Mouse (Mus musculus): ENCODE data around the gene Dkkl1. TPM values are rescaled to one million over a fixed set of nuclear protein-coding genes. Genes with fewer than 3 reads are reported as not detected.
"Not testable (repeated sequence)": the region's sequence is repeated elsewhere in the genome, so short reads cannot be mapped to it uniquely, and the experiment has no call there.

Gene Dkkl1
- polyA plus RNA-seq, 1 experiment from 2014 or later: 1.0 TPM

DNA sequence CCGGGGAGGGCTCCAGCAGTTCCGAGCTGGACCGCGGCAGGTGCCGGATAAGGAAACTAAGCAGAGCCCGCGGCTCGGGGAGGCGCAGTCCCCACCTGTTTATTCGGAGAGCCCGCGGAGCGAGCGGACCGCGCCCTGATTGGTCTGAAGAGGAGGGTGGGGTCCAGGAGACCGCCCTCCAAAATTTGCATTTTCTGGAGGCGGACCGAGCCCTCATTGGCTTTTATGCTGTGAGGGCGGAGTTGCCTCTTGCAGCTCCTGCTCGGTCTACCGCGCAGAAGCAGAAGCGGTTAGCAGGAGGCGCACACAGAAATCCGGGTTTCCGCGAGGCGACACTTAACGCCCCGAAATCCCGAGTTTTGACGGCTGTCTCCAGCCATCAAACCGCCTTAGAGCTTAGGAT lies 29.7 kb downstream of the Dkkl1 start:
- Histone ChIP-seq H3K4me3 (peak overlapping the region; percentile 45), H3K36me3 (replicated peaks) (no peaks in the 10 kb centered on the region), H3K4me1 (peaks cover 42% of the 10 kb centered on the region), H3K27me3 (ENCODE audit: poor library complexity, severe bottlenecking) (peaks cover 100% of the 10 kb centered on the region), H3K9me3 (no peaks in the 10 kb centered on the region), H3K27ac (no peak overlapping the region)
- peak; percentile 84 for DNase-seq (ENCODE audit: extremely low spot score, low spot score)
- WGBS: 0% methylated on average over 34 of the region's 34 CpGs

- WGBS: 3% methylated on average over 35 of the region's 35 CpGs
- DNase-seq (ENCODE audit: extremely low spot score, low spot score): no peak
- Histone ChIP-seq H3K9me3 (no peaks in the 10 kb centered on the region), H3K27me3 (ENCODE audit: poor library complexity, severe bottlenecking) (peaks cover 100% of the 10 kb centered on the region), H3K36me3 (replicated peaks) (no peaks in the 10 kb centered on the region), H3K4me3 (peak overlapping the region; percentile 45), H3K27ac (no peak overlapping the region), H3K4me1 (peaks cover 46% of the 10 kb centered on the region)
Measured at GRCm38 (mm10) chr7:45181540-45181939, 30.4 kb downstream of the Dkkl1 start.

GRCm38 (mm10) chr7:45180896-45181477 lies 31.0 kb downstream of the Dkkl1 start, which contains the start of gene Pth2:
Gene Pth2 (plus strand): TSS chr7:45180995.
- Histone ChIP-seq H3K9me3 (no peaks in the 10 kb centered on the region), H3K4me3 (peak within 1 kb of the TSS; percentile 45), H3K27ac (no peak within 1 kb of the TSS), H3K36me3 (replicated peaks) (no peaks in the 10 kb centered on the region), H3K4me1 (peaks cover 46% of the 10 kb centered on the region), H3K27me3 (ENCODE audit: poor library complexity, severe bottlenecking) (peaks cover 100% of the 10 kb centered on the region)
- no peak for DNase-seq (ENCODE audit: extremely low spot score, low spot score)
- WGBS: 19% methylated on average over 20 of the region's 20 CpGs

DNA sequence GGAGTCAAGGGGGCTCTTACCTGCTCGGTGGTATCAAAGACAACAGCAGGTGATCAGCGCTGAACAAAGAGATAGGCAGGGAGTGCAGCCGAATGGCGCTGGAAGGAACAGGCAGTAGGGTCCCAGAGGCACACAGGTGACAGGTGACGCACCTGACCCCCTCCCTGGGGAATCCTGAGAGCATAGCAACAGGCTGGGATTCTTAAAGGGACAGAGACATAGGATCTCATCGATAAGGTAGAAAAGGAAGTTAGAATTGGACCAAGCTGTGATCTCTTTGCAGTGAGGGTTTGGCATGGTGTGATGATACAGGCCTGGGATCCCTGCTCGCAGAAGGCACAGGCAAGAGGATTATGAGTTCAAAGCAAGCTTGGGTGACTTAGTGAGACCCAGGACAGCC lies 32.5 kb downstream of the Dkkl1 start, which contains the start of gene Gfy:
Gfy (minus strand) TSS at position 101 of the 400 bp plus-strand sequence.
- no peak for DNase-seq (ENCODE audit: extremely low spot score, low spot score)
- no peaks in the 10 kb centered on the region for H3K9me3 ChIP-seq
- no peak within 1 kb of the TSS for H3K4me3 ChIP-seq
- H3K27ac ChIP-seq: no peak within 1 kb of the TSS
- peaks cover 100% of the 10 kb centered on the region for H3K27me3 ChIP-seq (ENCODE audit: poor library complexity, severe bottlenecking)
- WGBS: 30% methylated on average over 7 of the region's 7 CpGs
- H3K36me3 ChIP-seq (replicated peaks): no peaks in the 10 kb centered on the region
- peaks cover 54% of the 10 kb centered on the region for H3K4me1 ChIP-seq

GRCm38 (mm10) chr7:45178550-45178949 lies 33.4 kb downstream of the Dkkl1 start:
- H3K9me3 ChIP-seq: no peaks in the 10 kb centered on the region
- no peaks in the 10 kb centered on the region for H3K36me3 ChIP-seq (replicated peaks)
- H3K27ac ChIP-seq: no peak overlapping the region
- no peak for DNase-seq (ENCODE audit: extremely low spot score, low spot score)
- no peak overlapping the region for H3K4me3 ChIP-seq
- peaks cover 99% of the 10 kb centered on the region for H3K27me3 ChIP-seq (ENCODE audit: poor library complexity, severe bottlenecking)
- 21% methylated on average over 7 of the region's 7 CpGs for WGBS
- peaks cover 56% of the 10 kb centered on the region for H3K4me1 ChIP-seq

- peak overlapping the region; percentile 40 for H3K4me3 ChIP-seq
- H3K27me3 ChIP-seq (ENCODE audit: poor library complexity, severe bottlenecking): peaks cover 98% of the 10 kb centered on the region
- peaks cover 38% of the 10 kb centered on the region for H3K4me1 ChIP-seq
- WGBS: 2% methylated on average over 31 of the region's 31 CpGs
- H3K9me3 ChIP-seq: peaks cover 11% of the 10 kb centered on the region; the same call in 1 of the 2 replicates
- no peak for DNase-seq (ENCODE audit: extremely low spot score, low spot score)
- no peak overlapping the region for H3K27ac ChIP-seq
- no peaks in the 10 kb centered on the region for H3K36me3 ChIP-seq (replicated peaks)
Measured at GRCm38 (mm10) chr7:45176356-45176755, 35.6 kb downstream of the Dkkl1 start.

DNA sequence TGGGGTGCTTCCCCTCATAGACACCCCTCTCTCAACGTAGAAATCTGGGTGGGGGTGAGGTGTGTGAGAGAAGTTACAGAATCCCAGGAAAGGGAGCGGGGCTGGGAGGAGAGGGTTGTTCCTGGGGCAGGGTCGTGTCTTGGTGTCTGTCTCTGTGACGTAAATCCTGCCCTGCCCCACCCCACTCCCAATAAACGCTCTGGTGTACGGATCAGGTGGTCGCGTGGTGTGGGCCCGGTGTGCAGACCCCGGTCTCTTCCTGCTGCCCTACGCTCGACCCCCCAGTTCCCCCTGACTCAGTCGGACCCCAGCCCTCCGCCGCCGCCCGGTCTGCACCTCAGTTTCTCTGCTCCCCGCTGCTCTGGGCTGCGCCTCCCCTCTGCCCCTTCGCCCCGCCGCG lies 36.0 kb downstream of the Dkkl1 start:
- Histone ChIP-seq H3K27ac (no peak overlapping the region), H3K4me3 (peak overlapping the region; percentile 40)
- under 1% methylated on average over 23 of the region's 23 CpGs for WGBS

DNA sequence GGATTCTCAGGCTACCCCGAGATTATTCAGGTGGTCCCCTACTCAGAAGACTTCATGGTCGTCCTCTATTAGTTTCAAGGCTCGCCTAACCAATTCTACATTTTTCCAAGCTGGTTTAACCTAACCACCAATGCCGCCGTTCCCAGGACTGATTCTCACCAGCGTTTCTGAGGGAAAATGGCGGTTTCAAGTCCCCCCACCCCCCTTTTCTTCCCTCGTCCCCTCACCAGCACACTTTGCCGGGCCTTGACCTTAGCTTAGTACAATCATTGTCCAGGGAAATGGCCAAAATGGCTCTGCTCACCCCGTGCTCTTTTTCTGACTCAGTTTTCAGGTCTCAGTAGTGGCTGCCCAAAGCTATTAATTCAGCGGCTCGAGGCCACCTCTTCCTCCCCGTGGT lies 36.5 kb downstream of the Dkkl1 start:
- Histone ChIP-seq H3K27ac (no peak overlapping the region), H3K36me3 (replicated peaks) (no peaks in the 10 kb centered on the region), H3K9me3 (peaks cover 16% of the 10 kb centered on the region), H3K4me1 (peaks cover 29% of the 10 kb centered on the region), H3K27me3 (ENCODE audit: poor library complexity, severe bottlenecking) (peaks cover 98% of the 10 kb centered on the region), H3K4me3 (peak overlapping the region; percentile 40; the same call in 1 of the 2 replicates)
- DNase-seq (ENCODE audit: extremely low spot score, low spot score): no peak
- WGBS: 4% methylated on average over 13 of the region's 13 CpGs

More for the DNA sequence above, 36.0 kb downstream of the Dkkl1 start:
- Histone ChIP-seq H3K36me3 (replicated peaks) (no peaks in the 10 kb centered on the region), H3K27me3 (ENCODE audit: poor library complexity, severe bottlenecking) (peaks cover 98% of the 10 kb centered on the region), H3K4me1 (peaks cover 34% of the 10 kb centered on the region), H3K9me3 (peaks cover 11% of the 10 kb centered on the region; the same call in 1 of the 2 replicates)
- DNase-seq (ENCODE audit: extremely low spot score, low spot score): no peak

DNA sequence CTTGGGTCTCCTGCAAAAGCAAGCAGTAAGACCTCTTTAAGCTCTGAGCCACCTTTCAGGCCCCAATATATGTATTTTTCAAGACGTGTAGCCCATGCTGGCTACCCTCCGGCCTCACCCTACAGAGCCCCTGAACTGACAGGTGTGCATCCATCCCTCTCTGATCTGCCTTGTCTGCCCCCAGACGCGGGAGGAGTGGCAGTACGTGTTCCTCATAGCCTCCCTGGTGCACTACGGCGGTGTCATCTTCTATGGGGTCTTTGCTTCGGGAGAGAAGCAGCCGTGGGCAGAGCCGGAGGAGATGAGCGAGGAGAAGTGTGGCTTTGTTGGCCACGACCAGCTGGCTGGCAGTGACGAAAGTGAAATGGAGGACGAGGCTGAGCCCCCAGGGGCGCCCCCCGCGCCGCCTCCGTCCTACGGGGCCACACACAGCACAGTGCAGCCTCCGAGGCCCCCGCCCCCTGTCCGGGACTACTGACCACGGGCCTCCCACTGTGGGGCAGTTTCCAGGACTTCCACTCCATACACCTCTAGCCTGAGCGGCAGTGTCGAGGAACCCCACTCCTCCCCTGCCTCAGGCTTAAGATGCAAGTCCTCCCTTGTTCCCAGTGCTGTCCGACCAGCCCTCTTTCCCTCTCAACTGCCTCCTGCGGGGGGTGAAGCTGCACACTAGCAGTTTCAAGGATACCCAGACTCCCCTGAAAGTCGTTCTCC lies 37.2 kb downstream of the Dkkl1 start:
- H3K4me3 ChIP-seq: peak overlapping the region; percentile 40

GRCm38 (mm10) chr7:45173772-45174171 lies 38.2 kb downstream of the Dkkl1 start:
- not testable (repeated sequence) for H3K4me3 ChIP-seq; DNase-seq (ENCODE audit: extremely low spot score, low spot score); H3K27ac ChIP-seq; H3K36me3 ChIP-seq (replicated peaks)
- peaks cover 28% of the 10 kb centered on the region for H3K4me1 ChIP-seq
- H3K27me3 ChIP-seq (ENCODE audit: poor library complexity, severe bottlenecking): peaks cover 98% of the 10 kb centered on the region
- 55% methylated on average over 1 of the region's 1 CpGs for WGBS
- peaks cover 33% of the 10 kb centered on the region for H3K9me3 ChIP-seq

More for the DNA sequence above, 37.2 kb downstream of the Dkkl1 start:
- Histone ChIP-seq H3K27me3 (ENCODE audit: poor library complexity, severe bottlenecking) (peaks cover 98% of the 10 kb centered on the region), H3K27ac (peak overlapping the region; percentile 44; the same call in 1 of the 2 replicates), H3K9me3 (peaks cover 23% of the 10 kb centered on the region), H3K4me1 (peaks cover 27% of the 10 kb centered on the region), H3K36me3 (replicated peaks) (no peaks in the 10 kb centered on the region)
- WGBS: 2% methylated on average over 29 of the region's 29 CpGs
- DNase-seq (ENCODE audit: extremely low spot score, low spot score): peak; percentile 43

DNA sequence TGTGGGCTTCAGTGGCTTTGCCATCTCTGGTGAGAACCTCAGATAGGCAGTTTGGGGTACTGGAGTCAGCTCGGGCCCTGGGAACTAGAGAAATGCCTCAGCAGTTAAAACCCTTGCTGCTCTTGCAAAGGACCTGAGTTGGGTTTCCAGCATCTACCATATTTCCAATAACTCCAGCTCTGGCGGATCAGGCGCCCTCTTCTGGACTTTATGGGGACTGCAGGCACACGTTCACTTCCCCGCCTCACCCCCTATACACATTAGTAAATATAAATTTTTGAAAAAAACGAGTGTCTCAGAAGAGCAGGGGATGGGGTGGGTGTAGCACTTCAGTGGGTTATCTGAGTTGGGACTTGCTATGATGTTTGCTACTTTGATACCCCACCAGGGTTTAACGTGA lies 39.0 kb downstream of the Dkkl1 start:
- Histone ChIP-seq H3K36me3 (replicated peaks) (0 out of 2 replicates have a peak, but pooled peaks cover 2% of the 10 kb centered on the region), H3K4me1 (peaks cover 35% of the 10 kb centered on the region), H3K9me3 (peaks cover 33% of the 10 kb centered on the region), H3K27me3 (ENCODE audit: poor library complexity, severe bottlenecking) (peaks cover 98% of the 10 kb centered on the region), H3K27ac (no peak overlapping the region), H3K4me3 (no peak overlapping the region)
- DNase-seq (ENCODE audit: extremely low spot score, low spot score): no peak
- WGBS: 58% methylated on average over 7 of the region's 7 CpGs

DNA sequence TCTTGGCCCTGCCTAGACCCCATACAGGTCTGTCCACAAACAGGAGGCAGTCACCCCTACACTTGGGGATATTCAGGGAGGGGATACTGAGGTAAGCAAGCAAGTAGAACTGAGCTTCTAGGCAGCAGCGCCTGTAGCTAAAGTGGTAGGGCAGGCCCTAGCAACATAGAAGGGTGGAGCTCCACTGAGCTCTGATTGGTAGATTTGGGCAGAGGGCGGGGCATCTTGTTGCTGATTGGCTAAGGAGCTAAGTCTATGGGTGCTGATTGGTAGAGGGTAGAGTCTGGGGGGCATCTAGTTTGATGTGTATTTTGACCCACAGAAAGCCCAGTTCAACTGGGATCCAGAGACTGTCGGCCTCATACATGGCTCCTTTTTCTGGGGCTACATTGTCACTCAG lies 42.5 kb downstream of the Dkkl1 start:
- H3K4me3 ChIP-seq: no peak overlapping the region
- peaks cover 39% of the 10 kb centered on the region for H3K9me3 ChIP-seq
- no peak overlapping the region for H3K27ac ChIP-seq
- peaks cover 98% of the 10 kb centered on the region for H3K27me3 ChIP-seq (ENCODE audit: poor library complexity, severe bottlenecking)
- H3K36me3 ChIP-seq (replicated peaks): 0 out of 2 replicates have a peak, but pooled peaks cover 2% of the 10 kb centered on the region
- H3K4me1 ChIP-seq: peaks cover 17% of the 10 kb centered on the region
- 89% methylated on average over 3 of the region's 3 CpGs for WGBS
- DNase-seq (ENCODE audit: extremely low spot score, low spot score): no peak

DNA sequence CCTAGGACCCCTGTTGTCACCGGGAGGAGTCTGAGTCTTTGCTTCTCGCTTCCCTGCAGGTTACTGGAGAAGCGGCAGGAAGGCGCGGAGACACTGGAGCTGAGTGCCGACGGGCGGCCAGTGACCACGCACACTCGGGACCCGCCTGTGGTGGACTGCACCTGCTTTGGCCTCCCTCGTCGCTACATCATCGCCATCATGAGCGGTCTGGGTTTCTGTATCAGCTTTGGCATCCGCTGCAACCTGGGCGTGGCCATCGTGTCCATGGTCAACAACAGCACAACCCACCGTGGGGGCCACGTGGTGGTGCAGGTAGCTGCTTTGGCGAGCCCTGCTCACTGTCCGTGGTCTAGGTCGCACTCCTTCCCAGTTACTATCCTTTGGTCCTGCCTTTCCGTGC lies 43.3 kb downstream of the Dkkl1 start:
- Histone ChIP-seq H3K9me3 (peaks cover 39% of the 10 kb centered on the region), H3K36me3 (replicated peaks) (0 out of 2 replicates have a peak, but pooled peaks cover 2% of the 10 kb centered on the region), H3K27ac (no peak overlapping the region), H3K4me1 (peaks cover 23% of the 10 kb centered on the region), H3K4me3 (peak overlapping the region; percentile 25), H3K27me3 (ENCODE audit: poor library complexity, severe bottlenecking) (peaks cover 98% of the 10 kb centered on the region)
- WGBS: 3% methylated on average over 24 of the region's 24 CpGs
- DNase-seq (ENCODE audit: extremely low spot score, low spot score): no peak

Data from forebrain, embryonic 10.5 days (tissue).